Mouse (Mus musculus) kidney, adult 10 weeks (tissue): ENCODE data around the gene Clp1. TPM values are rescaled to one million over a fixed set of nuclear protein-coding genes. Genes with fewer than 3 reads are reported as not detected.

ENCODE experiments used
- polyA plus RNA-seq: library from polyadenylated mRNA; stranded (reverse); fragments of 350-450 nt; fragmentation: Illumina TruSeq; extraction: RNeasy Lipid Tissue Mini Kit (QIAGEN cat#74804); gene quantifications from one replicate; pipeline ENCODE4 v1.2.3, GENCODE M21; 2014; ENCODE audit warnings: low read depth, low replicate concordance

Gene Clp1
- 18.6 TPM for polyA plus RNA-seq

DNA sequence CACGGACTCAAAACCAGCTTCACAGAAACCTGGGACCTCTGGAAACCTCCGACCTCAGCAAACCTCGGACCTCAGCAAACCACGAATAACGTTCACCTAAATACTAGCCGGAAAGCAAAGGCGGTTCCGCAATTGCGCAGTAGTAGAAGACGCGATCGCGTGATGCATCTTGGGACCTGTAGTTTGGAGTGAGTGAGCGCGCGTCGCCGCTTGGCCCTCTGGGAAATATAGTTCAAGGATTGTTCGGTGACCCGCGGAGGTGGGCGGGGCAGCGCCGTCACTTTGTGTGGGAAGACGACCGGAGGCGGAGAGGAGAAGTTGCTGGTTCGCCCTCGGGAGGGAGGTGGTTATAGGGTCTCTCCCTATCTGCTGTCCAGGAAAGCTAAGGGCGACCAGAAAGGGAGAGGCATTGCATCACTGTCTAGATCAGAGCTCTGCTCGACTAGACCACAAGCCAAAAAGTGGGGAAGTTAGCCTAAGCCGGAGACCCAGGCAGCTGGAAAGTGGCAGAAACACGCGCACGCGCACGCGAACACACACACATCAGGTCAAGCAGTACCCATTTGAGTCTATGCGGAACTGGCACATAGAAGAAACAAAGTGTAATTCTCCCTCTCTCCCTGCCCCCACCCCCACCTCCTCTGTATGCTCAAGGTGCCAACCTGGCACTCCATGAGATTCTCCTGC is at the start of gene Clp1:
Clp1 (minus strand) TSS at position 179 of the 687 bp plus-strand sequence.

DNA sequence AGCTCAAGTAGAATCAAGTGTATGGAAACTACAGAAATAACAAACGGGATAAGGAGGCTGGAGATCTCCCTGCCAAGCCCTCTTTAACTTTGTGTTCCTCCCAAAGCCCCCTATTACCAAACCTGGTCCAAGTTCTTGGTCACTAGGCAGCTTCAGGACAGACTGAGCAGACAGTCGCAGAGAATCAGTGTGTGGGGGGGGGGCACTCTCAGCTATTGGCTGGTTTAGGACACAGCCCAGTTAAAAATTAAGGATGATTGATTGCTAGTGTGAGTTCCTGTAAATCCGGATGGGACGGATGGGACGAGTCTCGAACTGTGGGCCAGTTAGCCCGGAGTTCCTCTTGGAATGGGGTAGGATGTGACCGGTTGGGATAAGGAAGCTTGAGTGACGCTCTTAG is 48.1 kb upstream of the Clp1 start, which contains the start of gene Serping1:
Serping1 (minus strand) TSS at position 204 of the 400 bp plus-strand sequence.

DNA sequence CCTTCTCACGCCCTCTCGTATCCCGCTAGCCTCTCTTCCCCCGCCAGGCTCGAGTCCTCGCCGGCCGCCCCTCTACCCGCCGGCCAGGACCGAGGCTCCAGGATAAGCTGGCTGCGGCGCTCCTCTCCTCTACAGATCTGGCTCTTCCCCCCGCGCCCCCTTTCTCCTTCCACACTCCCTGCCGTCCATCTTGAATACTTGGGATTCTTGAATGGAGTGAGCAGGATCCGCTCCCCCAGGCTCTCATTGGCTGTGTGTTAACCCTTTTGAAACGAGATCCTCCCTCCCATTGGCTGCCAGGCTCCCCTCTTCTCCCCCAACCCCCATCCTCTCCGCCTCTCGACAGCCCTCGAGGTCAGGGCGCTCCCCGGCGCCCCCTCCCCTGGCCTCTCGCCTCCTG is 16.4 kb upstream of the Clp1 start, which contains the start of gene Gm19426:
Gm19426 (minus strand) TSS at position 95 of the 400 bp plus-strand sequence.

DNA sequence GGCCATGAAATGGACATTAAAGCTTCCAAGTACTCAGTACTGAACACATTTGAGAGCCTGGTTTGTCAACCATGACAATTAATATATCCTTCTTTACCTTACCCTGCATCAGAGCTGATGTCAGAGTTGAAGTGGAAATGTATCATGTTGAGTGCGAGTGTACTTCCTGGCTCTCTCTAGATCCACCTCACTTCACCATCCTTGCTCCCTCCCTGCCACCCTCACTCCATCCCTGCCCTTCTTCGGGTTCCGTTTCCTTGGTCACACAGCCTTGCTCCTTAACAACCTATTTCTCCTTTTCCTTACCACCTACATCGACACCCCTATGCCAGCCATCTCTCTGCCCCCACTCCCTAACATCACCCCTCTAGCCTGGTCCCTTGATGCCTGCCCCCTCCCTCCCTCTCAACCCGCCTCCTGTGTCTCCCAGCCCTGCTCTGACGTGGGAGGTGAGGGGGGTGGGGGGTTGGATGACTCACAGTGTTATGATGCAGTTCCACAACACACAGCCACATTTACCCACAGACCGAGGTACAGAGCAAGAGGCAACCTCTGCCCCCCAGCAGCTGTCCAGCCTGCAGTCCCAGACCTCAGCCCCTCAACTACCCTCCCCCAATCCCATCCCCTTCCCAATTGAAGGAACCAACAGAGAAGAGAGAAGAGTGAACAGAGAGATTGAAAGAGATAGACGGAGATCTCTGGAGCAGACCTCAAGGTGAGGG is 6.6 kb upstream of the Clp1 start, which contains the start of gene Ypel4:
Ypel4 (plus strand) TSS at position 480 of the 722 bp plus-strand sequence.

DNA sequence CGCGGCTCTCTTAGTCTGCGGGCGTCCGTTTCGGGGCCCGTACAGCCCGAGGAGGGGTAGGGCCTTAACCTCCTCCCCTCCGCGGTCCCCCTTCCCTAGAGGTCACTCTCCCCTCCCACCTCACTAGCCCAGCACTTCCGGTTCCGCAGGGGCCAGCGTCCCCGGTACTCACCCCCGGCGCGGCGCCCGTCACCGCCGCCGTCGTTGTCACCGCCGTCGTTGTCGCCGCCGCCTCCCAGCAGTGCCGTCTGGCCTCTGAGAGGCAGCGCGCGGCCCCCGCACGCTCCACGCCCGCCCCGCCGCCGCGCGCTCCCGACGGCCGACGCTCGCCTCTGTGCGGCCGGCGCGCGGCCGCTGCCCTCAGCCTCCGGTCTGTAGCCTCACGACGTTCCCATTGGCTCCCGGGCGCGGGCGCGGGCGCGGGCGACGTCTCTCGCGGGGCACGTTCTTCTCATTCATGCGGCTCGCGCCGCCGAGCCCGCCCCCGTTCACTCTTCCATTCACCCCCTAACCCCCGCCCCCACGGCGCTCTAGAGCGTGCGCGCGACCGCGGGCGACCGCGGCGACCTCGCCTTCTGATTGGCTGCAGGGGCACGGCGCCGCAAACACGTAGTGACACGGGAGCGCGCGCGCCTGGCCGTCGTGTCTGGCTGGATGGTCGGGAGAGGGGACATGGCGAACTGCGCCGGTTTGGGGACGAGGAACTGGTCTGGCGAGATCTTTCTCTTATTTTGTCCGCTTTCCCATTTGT is 12.2 kb downstream of the Clp1 start, which contains the start of gene Zdhhc5:
Zdhhc5 (minus strand) TSS at position 370 of the 751 bp plus-strand sequence.

DNA sequence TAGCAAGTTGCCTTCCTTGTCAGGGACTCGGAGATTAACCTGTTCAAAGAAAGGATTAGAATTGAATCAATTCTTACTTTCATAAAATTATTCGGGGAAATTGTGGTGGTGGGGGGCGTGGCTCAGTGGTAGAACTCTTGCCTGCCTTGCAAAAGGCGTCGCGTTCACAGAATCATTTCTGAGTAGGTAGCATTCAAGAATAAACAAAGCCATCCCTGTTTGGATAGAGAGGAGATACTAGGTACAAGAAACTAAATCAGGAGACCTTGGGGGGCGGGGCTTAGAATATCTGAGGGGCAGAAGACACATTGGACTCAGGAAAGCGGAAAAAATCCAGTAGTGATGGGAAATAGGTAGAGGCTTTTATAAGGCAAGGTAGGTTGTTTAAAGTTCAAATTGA is 48.1 kb downstream of the Clp1 start, which contains the start of gene Tmx2:
Tmx2 (minus strand) TSS at position 125 of the 400 bp plus-strand sequence.

DNA sequence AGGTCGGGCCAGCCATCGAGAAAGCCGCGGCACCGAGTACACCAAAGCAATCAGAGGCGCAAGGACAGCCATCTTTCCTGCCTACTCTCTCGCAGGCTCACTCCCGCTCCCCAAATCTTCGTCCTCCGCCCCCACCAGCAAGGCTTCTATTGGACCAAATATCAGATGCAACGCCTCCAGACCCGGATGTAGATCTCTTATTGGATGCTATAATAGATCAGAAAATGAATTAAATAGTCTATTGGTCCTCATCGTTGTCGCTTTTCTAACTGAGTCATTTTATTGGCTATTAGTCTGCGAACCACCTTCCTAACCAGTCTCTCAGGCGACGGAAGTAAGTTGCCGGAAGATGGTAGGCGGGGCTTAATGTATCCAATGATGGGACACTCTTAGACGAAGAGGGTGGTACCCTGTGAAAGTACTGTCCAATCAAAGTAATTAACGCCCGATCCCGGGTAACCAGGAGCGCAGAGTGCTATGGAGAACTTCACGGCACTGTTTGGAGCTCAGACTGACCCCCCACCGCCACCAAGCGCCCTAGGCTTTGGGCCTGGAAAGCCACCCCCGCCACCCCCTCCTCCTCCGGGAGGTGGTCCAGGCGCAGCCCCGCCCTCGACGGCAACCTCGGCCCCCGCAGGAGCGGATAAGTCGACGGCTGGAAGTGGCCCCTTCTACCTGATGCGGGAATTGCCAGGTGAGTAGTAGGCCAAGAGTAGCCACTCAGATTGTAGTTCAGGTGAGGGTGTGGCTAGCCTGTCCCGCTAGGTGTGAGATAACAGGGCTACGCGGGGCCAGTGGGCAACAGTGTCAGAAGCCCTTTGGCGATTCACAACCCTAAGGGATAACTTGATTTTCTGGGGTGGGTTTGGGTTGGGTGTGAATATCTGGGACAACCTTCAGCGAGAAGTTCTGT is 48.9 kb downstream of the Clp1 start, which contains the start of the genes Gm28635 and Med19:
Gm28635 (minus strand) TSS at position 74 of the 913 bp plus-strand sequence.
Med19 (plus strand) TSS at position 435 of the 913 bp plus-strand sequence.

Other genes with a start within 250 kb of the Clp1 start
- 200 TPM for gene Ctnnd1, start 76.6 kb downstream of the Clp1 start, polyA plus RNA-seq
- gene Btbd18, start 68.3 kb downstream of the Clp1 start, polyA plus RNA-seq: not detected
- 10.5 TPM for gene Selenoh, start 56.6 kb downstream of the Clp1 start, polyA plus RNA-seq
- gene Gm28635, start 49.3 kb downstream of the Clp1 start, polyA plus RNA-seq: not detected
- 45.8 TPM for gene Med19, start 48.9 kb downstream of the Clp1 start, polyA plus RNA-seq
- gene Tmx2, start 48.2 kb downstream of the Clp1 start, polyA plus RNA-seq: 203 TPM
- gene Zdhhc5, start 12.2 kb downstream of the Clp1 start, polyA plus RNA-seq: 79.5 TPM
- not detected for gene Ypel4, start 6.7 kb upstream of the Clp1 start, polyA plus RNA-seq
- not detected for gene Gm19426, start 16.3 kb upstream of the Clp1 start, polyA plus RNA-seq
- gene Serping1, start 48.1 kb upstream of the Clp1 start, polyA plus RNA-seq: 26.3 TPM
- gene Ube2l6, start 71.5 kb upstream of the Clp1 start, polyA plus RNA-seq: 8.4 TPM
- not detected for gene Smtnl1, start 95.3 kb upstream of the Clp1 start, polyA plus RNA-seq
- 2.6 TPM for gene Timm10, start 99.6 kb upstream of the Clp1 start, polyA plus RNA-seq
- 0.36 TPM for gene Slc43a1, start 111.5 kb upstream of the Clp1 start, polyA plus RNA-seq
- not detected for gene Rtn4rl2, start 159.4 kb upstream of the Clp1 start, polyA plus RNA-seq
- 31.6 TPM for gene Slc43a3, start 209.2 kb upstream of the Clp1 start, polyA plus RNA-seq